Mouse (Mus musculus) MEL (cell line): ENCODE measurements around the gene Nxpe5.

ENCODE experiments used
- CTCF ChIP-seq, 3 experiments: IDR thresholded peaks in 2 of 3; conservative IDR thresholded peaks in 1 of 3; 2 replicates each; pipeline ENCODE4 v1.5.1; 2011 to 2012; ENCODE audit warnings: low read length in 3 of 3, low read depth in 2 of 3, mild to moderate bottlenecking in 2 of 3, improper control_type of control experiment in 1 of 3, inconsistent platforms in 1 of 3, mixed read lengths in 1 of 3, moderate library complexity in 1 of 3; ENCODE audit not compliant: control insufficient read depth in 1 of 3, insufficient read depth in 1 of 3, poor library complexity in 1 of 3, severe bottlenecking in 1 of 3
- EP300 ChIP-seq, 2 experiments: IDR thresholded peaks; 2 replicates each; pipeline ENCODE4 v1.6.1; 2011; ENCODE audit warnings: improper control_type of control experiment in 2 of 2, low read length in 2 of 2, low read depth in 1 of 2, mild to moderate bottlenecking in 1 of 2
- KAT2A ChIP-seq: conservative IDR thresholded peaks from 2 replicates; pipeline ENCODE4 v1.6.1; 2012; ENCODE audit warnings: low read depth, low read length, improper control_type of control experiment, inconsistent platforms
- MAFK ChIP-seq: IDR thresholded peaks from 2 replicates; pipeline ENCODE4 v1.6.1; 2011; ENCODE audit warnings: low read depth, mild to moderate bottlenecking, low read length, improper control_type of control experiment, borderline replicate concordance
- MYC ChIP-seq: IDR thresholded peaks from 2 replicates; pipeline ENCODE4 v1.6.1; 2011; ENCODE audit warnings: low read depth, mild to moderate bottlenecking, low read length, improper control_type of control experiment, moderate library complexity
- NELFE ChIP-seq: IDR thresholded peaks from 2 replicates; pipeline ENCODE4 v1.6.1; 2011; ENCODE audit warnings: low read depth, low read length, improper control_type of control experiment
- NRF1 ChIP-seq: IDR thresholded peaks from 2 replicates; pipeline ENCODE4 v1.6.1; 2014; ENCODE audit warnings: low read depth, mild to moderate bottlenecking, inconsistent platforms, low read length, improper control_type of control experiment, moderate library complexity; ENCODE audit not compliant: poor library complexity, insufficient read depth, severe bottlenecking
- POLR2A ChIP-seq, 2 experiments: IDR thresholded peaks; 2 replicates each; pipeline ENCODE4 v1.6.1; 2011 to 2012; ENCODE audit warnings: low read length in 2 of 2, mild to moderate bottlenecking in 2 of 2, control low read depth in 1 of 2, improper control_type of control experiment in 1 of 2, low read depth in 1 of 2, moderate library complexity in 1 of 2; ENCODE audit not compliant: control insufficient read depth in 1 of 2, insufficient read depth in 1 of 2, poor library complexity in 1 of 2
- RCOR1 ChIP-seq: IDR thresholded peaks from 2 replicates; pipeline ENCODE4 v1.6.1; 2012; ENCODE audit warnings: low read depth, mild to moderate bottlenecking, inconsistent platforms, low read length, improper control_type of control experiment
- TAL1 ChIP-seq: IDR thresholded peaks from 2 replicates; pipeline ENCODE4 v1.6.1; 2012; ENCODE audit warnings: mild to moderate bottlenecking, inconsistent platforms, low read length, moderate library complexity, mixed read lengths
- TBP ChIP-seq: IDR thresholded peaks from 2 replicates; pipeline ENCODE4 v1.8.0; 2011; ENCODE audit warnings: low read depth, low read length, improper control_type of control experiment
- USF1 ChIP-seq: IDR thresholded peaks from 2 replicates; pipeline ENCODE4 v1.6.1; 2014; ENCODE audit warnings: low read depth, mild to moderate bottlenecking, inconsistent platforms, low read length, improper control_type of control experiment, moderate library complexity
- ZC3H11A ChIP-seq: IDR thresholded peaks from 2 replicates; pipeline ENCODE4 v1.6.1; 2012; ENCODE audit warnings: low read depth, mild to moderate bottlenecking, inconsistent platforms, low read length, improper control_type of control experiment
- ZNF384 ChIP-seq: IDR thresholded peaks from 2 replicates; pipeline ENCODE4 v1.6.1; 2012; ENCODE audit warnings: low read depth, mild to moderate bottlenecking, inconsistent platforms, low read length, improper control_type of control experiment

DNA sequence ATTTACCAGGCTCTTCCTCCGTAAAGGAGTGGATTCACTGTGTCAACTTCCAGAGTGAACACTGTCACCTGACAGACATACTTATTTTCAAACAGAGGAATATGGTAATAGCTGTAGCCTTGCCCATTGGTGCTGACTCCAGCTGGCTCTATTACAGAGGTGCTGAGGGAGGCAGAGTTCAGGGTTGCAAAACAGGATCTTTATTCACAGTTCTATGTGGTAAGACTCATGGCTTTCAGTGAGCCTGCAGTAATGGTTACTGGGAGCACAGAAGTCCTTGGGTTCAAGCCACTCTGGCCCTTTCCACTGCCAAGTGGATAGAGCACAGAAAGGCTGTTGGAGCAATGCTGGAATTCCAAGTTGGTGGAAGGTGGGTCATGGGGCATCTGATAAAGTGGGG is 18.4 kb upstream of the Nxpe5 start:
- no peak for TF ChIP-seq NRF1
- no peak for TF ChIP-seq CTCF (IDR thresholded peaks at IDR 0.05 in 2 of 3, conservative IDR thresholded peaks at IDR 0.05 in 1 of 3; ENCODE audit: control insufficient read depth in 1 of 3, insufficient read depth in 1 of 3, low read depth in 2 of 3, low read length in 3 of 3, poor library complexity in 1 of 3, severe bottlenecking in 1 of 3)
- TF ChIP-seq NELFE, result no peak
- TF ChIP-seq MAFK, result no peak
- no peak for TF ChIP-seq TAL1
- no peak for TF ChIP-seq ZNF384
- no peak for TF ChIP-seq POLR2A (IDR thresholded peaks at IDR 0.05; ENCODE audit: control insufficient read depth in 1 of 2, insufficient read depth in 1 of 2, low read depth in 1 of 2, low read length in 2 of 2, poor library complexity in 1 of 2)
- TF ChIP-seq KAT2A, result no peak
- no peak for TF ChIP-seq TBP
- no peak for TF ChIP-seq ZC3H11A
- no peak for TF ChIP-seq MYC
- no peak for TF ChIP-seq EP300 (IDR thresholded peaks at IDR 0.05; ENCODE audit: low read depth in 1 of 2, low read length in 2 of 2)
- TF ChIP-seq RCOR1, result no peak
- no peak for TF ChIP-seq USF1
